Mouse (Mus musculus): ENCODE measurements around the gene Gzmm. TPM values are rescaled to one million over a fixed set of nuclear protein-coding genes. Genes with fewer than 3 reads are reported as not detected.

The Gzmm gene
- total RNA-seq (2023) = 3.2 TPM

DNA sequence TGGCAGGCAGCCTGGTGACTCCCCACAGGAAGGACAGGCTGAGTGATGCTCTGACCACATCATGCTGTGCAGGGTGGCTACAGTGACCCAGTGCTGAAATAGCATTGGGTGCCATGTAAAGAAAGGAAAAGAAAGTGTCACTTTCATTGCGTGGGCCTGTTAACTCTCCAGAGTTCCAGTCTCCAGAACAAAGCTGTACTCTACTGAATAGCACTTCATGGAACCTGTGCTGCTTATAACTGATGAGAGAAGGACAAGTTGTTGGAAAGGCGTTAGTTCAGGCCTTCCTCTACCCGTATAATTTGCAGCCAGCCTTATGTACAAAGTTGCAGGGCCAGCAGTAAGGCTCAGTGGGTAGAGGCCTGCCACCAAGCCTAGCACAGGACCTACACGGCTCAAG lies at the start of gene Gzmm:
Gene Gzmm, plus strand, starts transcription at position 301 of the 400 bp plus-strand sequence.

GRCm38 (mm10) chr10:79645711-79646110 lies 43.1 kb upstream of the Gzmm start, which contains the start of gene Odf3l2:
Gene Odf3l2 (minus strand): TSS chr10:79645738.

GRCm38 (mm10) chr10:79664131-79664665 lies 24.6 kb upstream of the Gzmm start, which contains the start of gene Madcam1:
Gene Madcam1 (plus strand): TSS chr10:79664559.

GRCm38 (mm10) chr10:79668771-79669575 lies 19.8 kb upstream of the Gzmm start, which contains the start of gene Tpgs1:
Gene Tpgs1 (plus strand): TSS chr10:79669369.

GRCm38 (mm10) chr10:79681591-79682245 lies 7.1 kb upstream of the Gzmm start, which contains the start of gene Cdc34:
Gene Cdc34 (plus strand): TSS chr10:79682195.

GRCm38 (mm10) chr10:79704065-79704969 lies 15.5 kb downstream of the Gzmm start, which contains the start of gene Bsg:
Gene Bsg (plus strand): TSS chr10:79704491.

DNA sequence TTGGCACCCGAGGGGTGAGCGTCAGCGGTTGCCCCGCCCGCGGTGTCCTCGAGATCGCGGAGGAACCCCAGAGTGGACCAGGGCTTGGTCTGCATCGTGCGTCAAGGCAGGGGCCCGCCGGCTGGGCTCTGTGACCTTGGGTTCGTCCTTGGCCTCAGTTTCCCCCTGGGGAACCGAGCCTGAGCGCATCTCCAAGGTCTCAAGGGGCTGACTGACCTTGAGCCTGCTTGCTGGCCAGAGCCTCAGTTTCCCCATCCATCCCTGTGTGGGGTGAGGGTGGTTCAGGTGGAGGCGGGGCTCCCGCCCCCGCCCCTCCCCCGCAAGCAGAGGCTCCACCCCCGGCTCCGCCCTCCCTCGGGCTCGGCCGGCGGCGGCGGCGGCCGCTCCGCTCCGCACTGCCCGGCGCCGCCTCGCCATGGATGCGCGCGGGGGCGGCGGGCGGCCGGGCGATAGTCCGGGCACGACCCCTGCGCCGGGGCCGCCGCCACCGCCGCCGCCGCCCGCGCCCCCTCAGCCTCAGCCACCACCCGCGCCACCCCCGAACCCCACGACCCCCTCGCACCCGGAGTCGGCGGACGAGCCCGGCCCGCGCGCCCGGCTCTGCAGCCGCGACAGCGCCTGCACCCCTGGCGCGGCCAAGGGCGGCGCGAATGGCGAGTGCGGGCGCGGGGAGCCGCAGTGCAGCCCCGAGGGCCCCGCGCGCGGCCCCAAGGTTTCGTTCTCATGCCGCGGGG lies 27.6 kb downstream of the Gzmm start, which contains the start of gene Hcn2:
Gene Hcn2, plus strand, starts transcription at position 381 of the 734 bp plus-strand sequence.

Other genes with a start within 250 kb of the Gzmm start
- not detected for gene Vmn2r83, start 220.3 kb upstream of the Gzmm start, total RNA-seq (2023)
- 1.2 TPM for gene Plpp2, start 155.2 kb upstream of the Gzmm start, total RNA-seq (2023)
- gene Mier2, start 133.8 kb upstream of the Gzmm start, total RNA-seq (2023) = 58.4 TPM
- gene Theg, start 101.7 kb upstream of the Gzmm start, total RNA-seq (2023) = not detected
- gene C2cd4c, start 75.0 kb upstream of the Gzmm start, total RNA-seq (2023) = not detected
- not detected for gene Shc2, start 51.1 kb upstream of the Gzmm start, total RNA-seq (2023)
- gene Odf3l2, start 43.3 kb upstream of the Gzmm start, total RNA-seq (2023) = not detected
- gene Madcam1, start 24.5 kb upstream of the Gzmm start, total RNA-seq (2023) = not detected
- gene Tpgs1, start 19.7 kb upstream of the Gzmm start, total RNA-seq (2023) = 22.8 TPM
- gene Cdc34, start 6.8 kb upstream of the Gzmm start, total RNA-seq (2023) = 93.4 TPM
- 99.5 TPM for gene Bsg, start 15.5 kb downstream of the Gzmm start, total RNA-seq (2023)
- not detected for gene Hcn2, start 27.6 kb downstream of the Gzmm start, total RNA-seq (2023)
- 69.9 TPM for gene Polrmt, start 57.6 kb downstream of the Gzmm start, total RNA-seq (2023)
- gene Fgf22, start 66.1 kb downstream of the Gzmm start, total RNA-seq (2023) = not detected
- 71.9 TPM for gene Rnf126, start 77.9 kb downstream of the Gzmm start, total RNA-seq (2023)
- gene Fstl3, start 88.3 kb downstream of the Gzmm start, total RNA-seq (2023) = 1.2 TPM
- not detected for gene Prss57, start 101.9 kb downstream of the Gzmm start, total RNA-seq (2023)
- 6.7 TPM for gene Palm, start 104.6 kb downstream of the Gzmm start, total RNA-seq (2023)
- gene Misp, start 132.0 kb downstream of the Gzmm start, total RNA-seq (2023) = not detected
- 783 TPM for gene Ptbp1, start 165.4 kb downstream of the Gzmm start, total RNA-seq (2023)
- gene Prtn3, start 185.5 kb downstream of the Gzmm start, total RNA-seq (2023) = not detected
- gene Plppr3, start 185.6 kb downstream of the Gzmm start, total RNA-seq (2023) = 1.0 TPM
- 0.83 TPM for gene Elane, start 197.2 kb downstream of the Gzmm start, total RNA-seq (2023)
- gene Cfd, start 201.8 kb downstream of the Gzmm start, total RNA-seq (2023) = not detected
- 59.4 TPM for gene Med16, start 219.9 kb downstream of the Gzmm start, total RNA-seq (2023)
- not detected for gene Gm26602, start 221.8 kb downstream of the Gzmm start, total RNA-seq (2023)
- 0.65 TPM for gene Kiss1r, start 228.0 kb downstream of the Gzmm start, total RNA-seq (2023)
- gene R3hdm4, start 232.2 kb downstream of the Gzmm start, total RNA-seq (2023) = 119 TPM
- gene Arid3a, start 238.0 kb downstream of the Gzmm start, total RNA-seq (2023) = 8.4 TPM